Mouse (Mus musculus) testis, adult 2 months (tissue): ENCODE measurements around the gene Rcvrn. TPM values are rescaled to one million over a fixed set of nuclear protein-coding genes. Genes with fewer than 3 reads are reported as not detected.
A peak's percentile ranks its signal among the peaks of the same experiment; 100 is the strongest.

Experiments
- H3K27ac ChIP-seq: fragments of 200-500 bp; 2 replicates; pipeline ENCODE4 v1.5.1; 2012; ENCODE audit warnings: low read depth, low read length; ENCODE audit not compliant: control insufficient read depth, insufficient read depth
- H3K27me3 ChIP-seq: fragments of 200-500 bp; 2 replicates; pipeline ENCODE4 v1.6.1; 2012; ENCODE audit warnings: mild to moderate bottlenecking, low read length, moderate library complexity; ENCODE audit not compliant: control insufficient read depth, insufficient read depth
- H3K36me3 ChIP-seq: fragments of 200-500 bp; 2 replicates; pipeline ENCODE4 v1.6.1; 2012; ENCODE audit warnings: mild to moderate bottlenecking, low read length; ENCODE audit not compliant: control insufficient read depth, insufficient read depth
- H3K4me1 ChIP-seq: fragments of 200-500 bp; 2 replicates; pipeline ENCODE4 v1.6.1; 2012; ENCODE audit warnings: low read length; ENCODE audit not compliant: control insufficient read depth, insufficient read depth
- H3K4me3 ChIP-seq: fragments of 200-500 bp; 2 replicates; pipeline ENCODE4 v1.5.1; 2012; ENCODE audit warnings: low read depth, mild to moderate bottlenecking, low read length, moderate library complexity, mixed read lengths; ENCODE audit not compliant: control insufficient read depth
- CTCF ChIP-seq: fragments of 200-500 bp; IDR thresholded peaks from 2 replicates; pipeline ENCODE4 v1.5.1; 2012; ENCODE audit warnings: low read depth, mild to moderate bottlenecking, inconsistent platforms, low read length, moderate library complexity; ENCODE audit not compliant: control insufficient read depth, insufficient read depth, insufficient replicate concordance
- POLR2A ChIP-seq: fragments of 200-500 bp; IDR thresholded peaks from 2 replicates; pipeline ENCODE4 v1.6.1; 2012; ENCODE audit warnings: low read depth, mild to moderate bottlenecking, inconsistent platforms, low read length, moderate library complexity; ENCODE audit not compliant: control insufficient read depth
- polyA plus RNA-seq: library from polyadenylated mRNA; depleted of rRNA; stranded (reverse); fragments of >200 nt; gene quantifications from 2 replicates; pipeline ENCODE4 v1.2.3, GENCODE M21; 2012

Gene Rcvrn
- polyA plus RNA-seq, 1 experiment, result not detected

DNA sequence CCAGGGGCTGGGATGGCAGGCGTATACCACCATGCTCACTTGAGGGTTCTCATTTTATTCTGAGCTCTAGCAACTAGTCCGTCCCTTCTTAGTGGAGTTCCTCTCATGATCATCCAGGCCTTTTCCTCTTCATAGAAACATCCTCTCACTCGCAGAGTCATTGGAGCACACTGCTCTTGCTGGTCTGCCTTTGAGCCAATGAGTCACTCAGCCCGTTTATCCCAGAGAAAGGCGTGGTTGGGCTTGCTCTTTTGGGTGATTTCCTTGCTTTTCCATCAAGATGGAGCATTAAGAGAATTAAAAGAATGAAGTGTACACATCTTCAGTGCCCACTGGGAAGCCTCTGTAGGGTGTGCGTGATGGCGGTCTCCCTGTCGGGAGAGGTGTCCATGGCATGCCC, 33.7 kb upstream of the Rcvrn start:
- H3K27ac ChIP-seq, result no peak overlapping the region

DNA sequence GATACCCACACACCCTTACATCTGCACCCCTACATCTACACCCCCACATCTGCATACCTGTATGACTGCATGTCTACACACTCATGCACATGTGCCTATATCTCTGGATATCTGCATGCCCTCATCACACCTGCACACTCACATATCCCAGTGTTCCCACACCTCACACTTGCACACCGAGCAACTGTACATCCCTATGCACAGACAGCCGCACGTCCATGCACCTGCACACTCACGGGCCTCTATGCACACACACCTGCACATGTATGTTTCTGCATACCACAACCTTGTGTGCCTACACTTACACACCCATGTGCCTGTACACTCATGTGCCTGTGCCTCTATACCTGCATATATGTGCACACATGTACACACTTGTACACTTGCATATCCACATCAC, 31.7 kb upstream of the Rcvrn start:
- Histone ChIP-seq H3K36me3 (no peaks in the 10 kb centered on the region), H3K4me3 (no peak overlapping the region), H3K4me1 (no peaks in the 10 kb centered on the region), H3K27me3 (no peaks in the 10 kb centered on the region), H3K27ac (no peak overlapping the region)
- TF ChIP-seq POLR2A, result no peak
- no peak for TF ChIP-seq CTCF

More for the DNA sequence above, 33.7 kb upstream of the Rcvrn start:
- TF ChIP-seq CTCF (no peak), POLR2A (no peak)
- H3K27me3 ChIP-seq, result no peaks in the 10 kb centered on the region
- no peaks in the 10 kb centered on the region for H3K4me1 ChIP-seq
- no peaks in the 10 kb centered on the region for H3K36me3 ChIP-seq
- H3K4me3 ChIP-seq, result no peak overlapping the region

DNA sequence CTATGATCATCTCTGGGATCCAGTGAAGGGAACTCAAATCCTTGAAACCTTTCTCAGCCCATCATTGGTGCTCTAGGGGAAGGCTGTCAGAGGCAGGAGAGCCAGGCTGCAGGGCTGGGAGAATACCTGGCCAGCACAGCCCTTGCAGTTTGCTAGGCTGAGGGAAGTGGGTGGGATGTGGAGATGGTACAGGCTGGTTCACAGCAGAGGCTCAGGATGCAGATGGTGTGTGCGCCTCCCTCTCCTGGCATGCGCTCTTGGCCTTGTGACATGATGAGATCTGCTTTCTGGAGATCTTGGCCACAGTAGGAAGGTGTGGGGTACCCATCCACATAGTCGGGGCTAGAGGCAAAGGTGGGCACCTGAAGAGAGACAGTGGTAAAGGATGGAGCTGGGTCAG, 30.9 kb upstream of the Rcvrn start:
- H3K27me3 ChIP-seq, result no peaks in the 10 kb centered on the region
- no peak overlapping the region for H3K4me3 ChIP-seq
- H3K36me3 ChIP-seq, result no peaks in the 10 kb centered on the region
- H3K27ac ChIP-seq, result no peak overlapping the region
- TF ChIP-seq CTCF (no peak), POLR2A (no peak)
- H3K4me1 ChIP-seq, result no peaks in the 10 kb centered on the region

DNA sequence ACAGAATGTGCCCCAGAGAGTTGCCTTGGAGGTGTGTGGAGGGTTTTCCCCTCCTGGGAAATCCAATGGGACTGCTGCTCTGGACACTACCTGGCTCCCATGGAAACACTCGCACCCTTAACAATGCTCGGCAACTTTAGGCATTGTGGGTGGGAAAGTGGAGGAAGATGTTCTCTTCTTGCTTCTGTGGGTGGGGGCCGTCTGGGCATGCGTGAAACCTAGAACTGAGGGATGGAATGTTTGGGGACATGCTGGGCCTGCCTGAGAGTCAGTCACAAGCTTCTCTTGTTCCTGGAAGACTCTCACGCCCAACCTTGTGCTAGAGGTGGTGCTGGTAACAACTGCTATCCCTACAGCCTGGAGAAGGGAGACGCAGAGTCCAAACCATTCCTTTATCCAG, 30.2 kb upstream of the Rcvrn start:
- Histone ChIP-seq H3K4me3 (no peak overlapping the region), H3K27me3 (no peaks in the 10 kb centered on the region), H3K36me3 (no peaks in the 10 kb centered on the region), H3K4me1 (no peaks in the 10 kb centered on the region), H3K27ac (no peak overlapping the region; the same call in 1 of the 2 replicates)
- TF ChIP-seq CTCF (no peak), POLR2A (no peak)

DNA sequence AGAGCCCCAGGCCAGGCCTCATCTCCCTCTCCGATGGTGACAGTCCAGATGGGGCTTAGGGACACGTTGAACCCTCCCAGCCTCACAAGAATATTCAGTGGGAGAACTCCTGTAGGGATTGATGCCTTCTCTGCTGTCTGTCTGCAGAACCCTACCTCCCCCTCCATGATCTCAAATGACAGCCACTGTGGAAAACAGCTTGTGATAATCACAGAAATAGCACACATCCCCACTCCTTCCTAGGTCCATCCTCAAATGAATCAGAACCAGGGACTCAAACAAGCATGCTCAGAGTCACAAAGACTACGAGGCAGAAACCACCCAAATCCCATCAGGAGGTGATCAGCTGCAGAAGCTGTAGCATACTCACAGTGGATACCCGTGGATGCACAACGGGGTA, 29.0 kb upstream of the Rcvrn start:
- no peak overlapping the region for H3K27ac ChIP-seq
- H3K27me3 ChIP-seq, result no peaks in the 10 kb centered on the region
- no peak overlapping the region for H3K4me3 ChIP-seq
- no peaks in the 10 kb centered on the region for H3K4me1 ChIP-seq
- no peak for TF ChIP-seq CTCF
- TF ChIP-seq POLR2A, result no peak
- no peaks in the 10 kb centered on the region for H3K36me3 ChIP-seq

DNA sequence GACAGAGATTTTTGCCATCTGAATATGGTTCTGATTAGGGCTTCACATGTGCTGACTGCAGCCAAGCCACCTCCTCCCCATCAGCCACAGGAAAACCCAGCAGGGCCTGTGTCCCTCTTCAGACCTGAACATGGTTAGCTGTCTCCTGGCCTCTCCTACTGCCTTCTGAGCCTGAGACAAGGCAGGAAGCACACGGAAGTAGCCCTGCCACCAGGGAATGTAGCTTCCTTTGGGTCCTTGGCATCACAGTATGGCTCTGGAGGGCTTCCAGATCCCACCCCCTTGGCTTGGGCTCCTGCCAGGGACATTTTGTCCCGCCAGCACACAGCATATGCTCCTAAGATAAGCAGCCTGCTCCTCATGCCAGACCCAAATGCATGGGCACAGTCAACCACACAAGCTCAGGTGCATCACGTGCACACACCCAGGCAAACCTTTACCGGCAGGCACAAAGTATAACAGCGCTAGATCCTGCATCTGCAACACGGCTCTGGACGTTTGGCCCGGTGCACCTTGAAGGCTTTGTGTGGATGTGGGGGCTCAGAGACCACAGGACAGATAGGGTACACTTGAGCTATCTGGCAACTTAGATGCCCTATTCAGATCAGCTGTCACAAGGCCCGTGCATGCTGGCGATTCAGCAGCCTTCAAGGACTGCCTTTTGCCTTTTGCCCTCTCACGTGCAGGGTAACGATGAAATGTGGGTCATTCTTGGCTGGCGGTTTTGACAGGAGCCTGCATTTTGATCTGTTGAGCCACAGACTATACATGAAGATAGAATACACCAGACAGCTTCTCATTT, 27.4 kb upstream of the Rcvrn start:
- Histone ChIP-seq H3K27me3 (no peaks in the 10 kb centered on the region), H3K36me3 (no peaks in the 10 kb centered on the region), H3K27ac (peak overlapping the region; percentile 45; the same call in 1 of the 2 replicates), H3K4me3 (no peak overlapping the region), H3K4me1 (no peaks in the 10 kb centered on the region)
- TF ChIP-seq POLR2A (no peak), CTCF (no peak)

DNA sequence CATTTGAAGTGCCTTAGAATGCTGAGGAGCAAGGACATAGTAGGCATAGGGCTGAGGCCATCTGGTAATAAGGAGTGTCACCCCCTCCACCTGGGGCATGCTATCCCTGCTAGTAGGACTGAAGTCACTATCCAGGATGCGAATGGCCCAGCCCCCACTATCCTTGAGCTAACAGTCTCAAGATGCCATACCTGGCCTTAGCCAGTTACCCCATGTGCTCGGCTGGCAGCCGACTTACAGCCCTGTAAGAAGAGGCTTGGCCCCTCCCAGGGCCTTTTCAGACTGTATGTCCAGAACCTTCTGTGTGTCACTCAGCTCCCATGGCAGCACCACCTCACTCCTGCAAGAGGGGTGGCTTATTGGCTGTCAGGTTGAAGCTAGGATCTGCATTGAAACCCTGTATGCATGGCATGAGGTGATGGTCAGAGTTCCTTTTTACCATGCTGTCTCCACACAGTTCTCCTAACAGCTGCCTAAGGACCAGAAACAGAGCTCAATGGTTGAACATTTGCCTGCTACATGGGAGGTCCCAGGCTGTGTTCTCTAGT, 26.6 kb upstream of the Rcvrn start:
- Histone ChIP-seq H3K4me3 (no peak overlapping the region), H3K36me3 (no peaks in the 10 kb centered on the region), H3K27me3 (no peaks in the 10 kb centered on the region), H3K27ac (no peak overlapping the region), H3K4me1 (no peaks in the 10 kb centered on the region)
- no peak for TF ChIP-seq CTCF
- TF ChIP-seq POLR2A, result no peak
